Mouse (Mus musculus) adrenal gland, postnatal 36 days (tissue): ENCODE measurements around the gene Taf5. TPM values are rescaled to one million over a fixed set of nuclear protein-coding genes. Genes with fewer than 3 reads are reported as not detected.
A peak's percentile ranks its signal among the peaks of the same experiment; 100 is the strongest.

ENCODE experiments used
- DNase-seq, 2 experiments: peaks; one replicate each; pipeline ENCODE4 v3.0.0; 2021; ENCODE audit warnings: mixed read lengths in 1 of 2
- total RNA-seq, 2 experiments: library from RNA; stranded (reverse); gene quantifications; 2 replicates each; pipeline ENCODE4 v1.2.3; 2021

Taf5 gene
- total RNA-seq, 2 experiments from 2014 or later, result 4.1 to 4.2 TPM

DNA sequence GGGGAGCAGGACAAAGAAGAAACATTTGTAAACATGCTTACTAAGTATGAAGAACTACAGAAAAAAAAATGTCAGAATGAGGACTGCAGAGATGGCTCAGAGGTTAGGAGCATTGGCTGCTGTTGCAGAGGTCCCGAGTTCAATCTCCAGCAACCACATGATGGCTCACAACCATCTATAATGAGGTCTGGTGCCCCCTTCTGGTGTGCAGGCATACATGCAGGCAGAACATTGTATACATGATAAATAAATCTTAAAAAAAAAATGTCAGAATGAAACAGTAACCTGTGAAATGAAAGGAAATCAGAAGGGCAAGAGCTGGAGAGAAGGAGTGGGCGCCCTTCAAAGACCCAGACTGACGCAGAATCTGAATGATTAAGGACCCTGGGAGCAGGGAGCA is 1.7 kb upstream of the Taf5 start:
- DNase-seq, result no peak

DNA sequence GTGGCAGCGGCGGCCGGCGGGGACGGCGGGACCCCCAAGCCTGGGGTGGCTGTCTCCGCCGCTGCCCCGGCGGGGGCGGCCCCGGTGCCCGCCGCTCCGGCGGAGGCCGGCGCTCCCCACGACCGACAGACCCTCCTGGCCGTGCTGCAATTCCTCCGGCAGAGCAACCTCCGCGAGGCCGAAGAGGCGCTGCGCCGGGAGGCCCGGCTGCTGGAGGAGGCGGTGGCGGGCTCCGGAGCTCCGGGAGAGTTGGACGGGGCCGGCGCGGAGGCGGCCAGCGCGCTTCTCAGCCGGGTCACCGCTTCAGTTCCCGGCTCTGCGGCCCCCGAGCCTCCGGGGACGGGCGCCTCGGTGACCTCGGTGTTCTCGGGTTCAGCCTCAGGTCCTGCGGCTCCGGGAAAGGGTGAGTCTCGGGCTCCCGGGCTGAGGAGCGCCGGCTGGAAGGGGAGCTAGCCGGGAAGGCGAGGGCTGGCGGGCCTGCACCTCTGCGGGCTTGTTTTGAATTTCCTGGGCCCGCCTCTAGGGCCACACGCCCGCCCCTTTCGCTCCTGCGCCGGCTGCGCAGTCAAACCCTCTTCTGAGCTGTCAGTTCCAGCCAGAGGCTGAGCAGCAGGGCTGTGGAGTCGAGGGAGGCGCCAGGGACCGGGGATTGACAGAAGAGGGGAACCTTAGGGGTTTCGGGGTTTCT is 522 bp downstream of the Taf5 start:
- DNase-seq, result peak; percentile 91 to 93

GRCm38 (mm10) chr19:47088226-47088625 is 20.7 kb downstream of the Taf5 start:
- no peak for DNase-seq

DNA sequence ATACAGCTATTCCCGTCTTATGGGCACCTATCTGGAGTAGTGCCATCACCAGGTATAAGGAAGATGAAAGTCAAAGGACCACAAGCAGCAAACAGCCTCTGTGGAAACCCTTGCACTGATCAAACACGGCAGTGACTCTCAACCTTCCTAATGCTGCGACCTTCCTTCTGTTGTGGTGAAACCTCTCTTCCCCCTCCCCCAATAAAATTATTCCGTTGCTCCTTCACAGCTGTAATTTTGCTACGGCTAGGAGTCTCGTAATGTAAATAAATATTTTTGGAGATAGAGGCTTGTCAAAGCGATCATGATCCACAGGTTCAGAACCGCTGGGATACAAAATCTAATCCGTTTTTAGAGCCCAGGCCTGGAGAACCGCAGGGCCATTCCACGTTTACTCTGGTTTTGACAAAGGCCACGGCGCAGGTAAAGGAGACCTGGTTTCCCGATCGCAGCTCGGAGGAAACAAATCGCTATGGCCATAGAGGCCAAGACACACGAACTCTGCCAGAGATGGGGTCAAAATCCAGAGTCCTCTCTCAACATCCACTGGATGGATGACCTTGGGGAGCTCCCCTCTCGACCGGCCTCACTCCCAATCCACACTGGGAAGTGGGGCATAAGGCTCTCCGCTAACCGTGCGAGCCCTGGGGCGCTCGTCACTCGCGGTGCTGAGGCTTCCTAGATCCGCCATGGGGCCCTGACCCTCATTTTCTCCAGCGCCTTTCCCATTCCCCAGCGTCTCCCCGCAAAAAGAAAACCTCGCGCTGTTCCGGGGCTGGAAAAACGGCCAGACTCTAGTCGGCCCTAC is 22.4 kb downstream of the Taf5 start:
- DNase-seq, result peak; percentile 7 to 39

- DNase-seq, result peak; percentile 97
These were observed 23.1 kb downstream of the Taf5 start, which contains the start of the genes Usmg5 and Pdcd11 for GRCm38 (mm10) chr19:47090550-47091156. Gene Usmg5 (minus strand): TSS chr19:47090647. Gene Pdcd11 (plus strand): TSS chr19:47090768.

DNA sequence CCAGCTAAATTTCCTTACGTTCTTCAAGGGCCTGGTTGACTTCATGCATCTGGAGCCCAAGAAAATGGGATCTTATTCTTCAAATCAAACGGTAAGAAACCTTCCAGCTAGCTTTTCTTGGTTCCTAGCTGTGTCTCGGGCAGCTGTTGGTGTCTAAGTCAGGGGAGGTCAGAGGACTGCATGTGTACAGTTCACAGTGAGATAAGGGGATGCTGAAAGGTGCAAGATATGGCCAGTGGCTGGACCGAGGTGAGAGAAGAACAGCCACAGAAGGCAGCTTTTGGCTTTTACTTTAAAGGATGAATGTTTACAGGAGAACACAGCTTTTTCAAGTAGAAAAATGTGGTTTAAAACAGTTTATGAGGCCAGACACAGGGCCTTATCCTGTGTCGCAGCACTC is 33.5 kb downstream of the Taf5 start:
- no peak for DNase-seq

DNA sequence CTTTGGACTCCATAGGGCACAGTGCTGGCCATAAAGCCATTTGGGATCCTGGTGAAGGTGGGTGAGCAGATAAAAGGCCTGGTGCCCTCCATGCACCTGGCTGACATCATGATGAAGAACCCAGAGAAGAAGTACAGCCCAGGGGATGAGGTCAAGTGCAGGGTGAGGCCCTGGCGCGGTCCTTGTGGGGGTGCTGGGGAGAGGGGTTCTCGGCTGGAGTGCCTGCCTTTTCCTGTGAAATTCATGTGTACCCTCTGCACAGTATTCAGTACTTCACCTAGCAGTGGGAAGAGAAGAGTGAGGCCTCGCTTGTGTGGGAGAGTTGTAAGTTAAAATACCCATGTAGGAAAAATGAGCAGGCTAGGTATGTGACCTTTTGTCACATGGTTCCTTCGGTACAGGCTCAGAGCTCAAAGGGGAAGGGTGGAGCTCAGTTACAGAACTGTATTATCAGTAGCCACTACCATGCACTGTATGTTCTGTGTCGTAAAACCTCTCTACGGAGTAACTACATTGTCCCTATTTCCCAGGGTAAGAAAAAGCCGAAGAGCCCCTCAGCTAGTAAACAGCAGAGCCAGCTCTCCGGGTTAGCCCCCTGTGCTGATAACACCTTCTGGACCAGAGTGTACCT is 37.2 kb downstream of the Taf5 start:
- DNase-seq, result no peak

DNA sequence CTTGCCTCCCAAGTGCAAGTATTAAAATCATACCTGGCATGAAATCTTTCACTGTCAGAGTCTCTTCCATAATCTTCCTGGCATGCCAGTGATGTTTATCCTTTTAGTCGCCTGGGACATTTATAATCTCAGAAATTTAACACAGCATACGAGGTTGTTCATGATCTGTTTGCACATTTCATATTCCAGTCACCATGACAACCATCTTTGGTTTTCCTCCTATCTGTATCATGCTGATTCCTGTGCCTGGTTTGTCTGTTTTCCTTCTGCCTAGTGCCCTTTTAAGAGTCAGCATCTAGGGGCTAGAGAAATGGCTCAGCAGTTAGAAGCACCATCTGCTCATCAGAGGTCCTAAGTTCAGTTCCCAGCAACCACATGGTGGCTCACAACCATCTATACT is 51.1 kb downstream of the Taf5 start:
- no peak for DNase-seq

GRCm38 (mm10) chr19:47121054-47121453 is 53.5 kb downstream of the Taf5 start:
- DNase-seq, result peak in 1 of 2 experiments; percentile 42

GRCm38 (mm10) chr19:47122802-47123201 is 55.3 kb downstream of the Taf5 start:
- peak in 1 of 2 experiments; percentile 39 for DNase-seq

DNA sequence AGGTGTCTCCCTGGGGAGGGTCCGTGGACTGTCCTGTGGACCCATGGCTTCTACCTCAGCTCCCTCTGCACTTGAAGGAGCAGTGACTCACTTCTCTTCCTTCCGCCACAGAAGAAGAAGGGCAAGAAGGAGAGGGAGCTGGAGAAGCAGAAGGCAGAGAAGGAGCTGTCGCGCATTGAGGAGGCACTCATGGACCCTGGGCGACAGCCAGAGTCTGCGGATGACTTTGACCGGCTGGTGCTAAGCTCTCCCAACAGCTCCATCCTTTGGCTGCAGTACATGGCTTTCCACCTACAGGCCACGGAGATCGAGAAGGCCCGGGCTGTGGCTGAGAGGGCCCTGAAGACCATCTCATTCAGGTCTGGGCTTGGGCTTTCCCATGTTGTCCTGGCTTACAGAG is 60.6 kb downstream of the Taf5 start:
- DNase-seq, result no peak

DNA sequence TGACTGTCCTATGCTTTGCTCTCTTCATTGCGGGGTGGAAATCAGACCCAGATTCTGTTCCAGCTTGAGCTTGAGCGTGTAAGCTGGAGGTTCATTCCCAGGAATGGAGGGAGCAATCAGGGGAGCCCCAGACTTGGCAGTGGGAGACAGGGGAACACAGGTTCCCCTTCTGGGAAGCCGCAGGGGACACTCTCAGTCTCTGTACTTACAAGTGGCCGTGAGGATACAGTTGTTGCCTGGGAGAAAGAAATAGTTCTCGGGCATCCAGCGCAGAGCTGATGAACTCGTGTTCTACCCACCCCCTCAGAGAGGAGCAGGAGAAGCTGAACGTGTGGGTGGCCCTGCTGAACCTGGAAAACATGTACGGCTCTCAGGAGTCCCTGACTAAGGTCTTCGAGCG is 61.3 kb downstream of the Taf5 start:
- no peak for DNase-seq

- DNase-seq, result peak; percentile 39 to 44
These were observed 63.1 kb downstream of the Taf5 start for GRCm38 (mm10) chr19:47130551-47131125.

Other genes with a start within 250 kb of the Taf5 start
- gene Ina, start 53.0 kb upstream of the Taf5 start, total RNA-seq, result 1 to 10 TPM; 4.0 to 5.9 TPM
- 10 to 100 TPM; 63.2 to 65.2 TPM for gene Nt5c2, start 52.6 kb upstream of the Taf5 start, total RNA-seq
- 10 to 100 TPM in 1 of 2 experiments, 1 to 10 TPM in 1; 9.1 to 11.9 TPM for gene Pcgf6, start 16.8 kb upstream of the Taf5 start, total RNA-seq
- 100 to 1,000 TPM; 712 to 723 TPM for gene Usmg5, start 22.9 kb downstream of the Taf5 start, total RNA-seq
- gene Pdcd11, start 23.0 kb downstream of the Taf5 start, total RNA-seq, result 10 to 100 TPM; 22.1 to 27.9 TPM
- 1 to 10 TPM; 3.6 to 4.4 TPM for gene Calhm2, start 70.5 kb downstream of the Taf5 start, total RNA-seq
- not detected for gene Calhm1, start 76.5 kb downstream of the Taf5 start, total RNA-seq
- not detected for gene Calhm3, start 90.0 kb downstream of the Taf5 start, total RNA-seq
- gene Neurl1a, start 111.1 kb downstream of the Taf5 start, total RNA-seq, result 10 to 100 TPM; 11.5 to 15.3 TPM